Mouse (Mus musculus): ENCODE measurements around the gene Cldn9.

The Cldn9 gene

DNA sequence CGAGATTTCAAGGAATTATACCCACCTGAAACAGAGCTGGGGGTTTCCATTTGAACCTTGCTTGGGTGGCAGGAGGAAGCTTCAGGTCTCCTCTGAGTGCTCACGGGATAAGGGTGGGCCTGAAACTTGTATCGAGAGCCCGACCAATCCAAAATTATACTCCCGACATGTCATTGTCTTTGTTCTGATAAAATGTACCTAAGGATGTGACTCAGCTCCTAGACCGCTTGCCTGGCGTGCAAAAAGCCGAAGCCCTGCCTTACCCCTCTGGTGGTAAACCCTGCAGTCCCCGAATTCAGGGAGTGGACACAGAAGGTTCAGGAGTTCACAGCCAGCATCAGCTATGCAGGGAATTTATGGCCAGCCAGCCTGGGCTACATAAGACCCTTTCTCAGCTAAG lies 3.5 kb downstream of the Cldn9 start:
- no peak for DNase-seq (ENCODE audit: low spot score)

GRCm38 (mm10) chr17:23679127-23679835 lies 4.5 kb downstream of the Cldn9 start, which contains the start of gene Cldn6:
Gene Cldn6, plus strand, starts transcription at chr17:23679249.
- no peak for DNase-seq (ENCODE audit: low spot score)

GRCm38 (mm10) chr17:23677236-23677679 lies 6.6 kb downstream of the Cldn9 start, which contains the start of gene Tnfrsf12a:
Gene Tnfrsf12a, minus strand, starts transcription at chr17:23677468.
- peak; percentile 85 for DNase-seq (ENCODE audit: low spot score)

DNA sequence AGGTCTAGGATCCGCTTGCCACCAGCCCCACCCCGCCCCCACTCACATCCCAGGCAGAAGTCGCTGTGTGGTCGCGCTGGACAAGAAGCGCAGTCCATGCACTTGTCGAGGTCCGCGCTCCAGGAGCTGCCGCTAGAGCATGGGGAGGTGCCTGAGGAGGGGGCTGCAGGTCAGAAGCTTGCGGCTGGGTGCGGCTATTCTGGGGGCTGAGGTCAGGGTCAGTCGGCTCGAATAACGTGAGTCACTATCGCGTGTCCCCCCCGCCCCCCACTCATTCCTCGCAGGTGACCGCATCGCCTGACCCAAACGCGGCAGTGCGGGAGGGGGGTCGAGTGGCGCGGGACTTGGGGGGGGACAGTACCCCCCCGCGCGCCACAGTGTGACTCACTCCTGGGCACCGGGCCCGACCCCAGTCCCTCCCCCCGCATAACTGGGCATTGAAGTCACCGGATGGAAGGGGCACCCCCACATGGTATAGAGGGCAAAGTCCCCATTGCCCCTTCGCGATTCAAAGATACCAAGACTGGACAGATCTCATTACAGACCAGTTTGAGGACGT lies 7.3 kb downstream of the Cldn9 start:
- peak; percentile 40 for DNase-seq (ENCODE audit: low spot score)

- peak; percentile 46 for DNase-seq (ENCODE audit: low spot score)
These were observed 8.1 kb downstream of the Cldn9 start for GRCm38 (mm10) chr17:23675564-23676281.

DNA sequence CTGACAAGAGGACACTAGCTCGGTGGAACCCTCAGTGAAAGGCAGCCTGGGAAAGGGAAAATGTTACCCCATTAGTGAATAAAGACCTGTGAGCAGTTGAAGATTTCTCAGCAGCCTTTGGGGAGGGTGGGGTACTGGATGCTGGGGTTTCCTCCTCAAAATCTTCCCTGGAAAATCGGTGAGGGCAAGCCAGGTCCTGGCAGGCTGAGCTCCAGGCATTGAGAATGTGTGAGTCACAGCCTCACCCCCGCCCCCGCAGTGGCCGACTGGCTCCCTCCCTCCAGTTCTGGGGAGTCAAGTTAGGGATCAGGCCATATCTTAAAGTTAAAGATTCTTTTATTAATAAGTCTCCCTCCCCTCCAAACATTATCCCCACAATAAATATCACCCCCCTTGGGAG lies 8.7 kb downstream of the Cldn9 start:
- DNase-seq (ENCODE audit: low spot score), result peak; percentile 57

DNA sequence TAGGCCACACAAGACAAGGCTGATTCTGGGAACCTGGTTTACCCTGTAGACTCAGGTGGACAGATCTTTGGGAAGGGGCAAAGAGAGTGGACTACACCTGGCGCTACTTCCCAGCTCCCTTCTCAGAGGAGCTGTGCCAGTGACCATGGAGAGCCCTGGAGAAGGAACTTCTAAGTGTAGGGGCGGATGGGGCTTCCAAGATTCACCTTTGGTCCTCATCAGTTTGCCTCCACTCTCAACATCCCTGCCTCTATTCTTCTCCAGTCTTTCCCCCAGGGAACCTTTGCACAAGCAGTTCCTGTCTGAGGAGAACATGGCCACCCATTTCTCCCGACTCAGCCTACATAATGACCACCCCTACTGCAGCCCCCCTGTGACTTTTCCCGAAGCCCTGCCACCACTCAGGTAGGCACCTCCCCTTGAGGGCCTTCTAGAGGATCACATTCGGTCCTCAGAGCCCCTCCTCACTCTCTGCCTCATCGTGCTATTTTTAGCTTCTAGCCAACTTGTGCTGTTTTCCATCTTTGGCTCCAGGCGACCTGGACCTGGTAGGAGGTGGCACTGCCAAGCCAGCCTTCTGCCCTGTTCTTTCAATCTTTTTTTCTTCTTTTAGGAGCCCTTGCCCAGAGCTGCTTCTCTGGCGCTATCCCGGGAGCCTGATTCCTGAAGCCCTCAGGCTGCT lies 9.4 kb downstream of the Cldn9 start:
- no peak for DNase-seq (ENCODE audit: low spot score)

GRCm38 (mm10) chr17:23673424-23674073 lies 10.3 kb downstream of the Cldn9 start, which contains the start of the genes Hcfc1r1 and Thoc6:
Gene Hcfc1r1, plus strand, starts transcription at chr17:23673596.
Gene Thoc6, minus strand, starts transcription at chr17:23673882.
- DNase-seq (ENCODE audit: low spot score), result peak; percentile 91

DNA sequence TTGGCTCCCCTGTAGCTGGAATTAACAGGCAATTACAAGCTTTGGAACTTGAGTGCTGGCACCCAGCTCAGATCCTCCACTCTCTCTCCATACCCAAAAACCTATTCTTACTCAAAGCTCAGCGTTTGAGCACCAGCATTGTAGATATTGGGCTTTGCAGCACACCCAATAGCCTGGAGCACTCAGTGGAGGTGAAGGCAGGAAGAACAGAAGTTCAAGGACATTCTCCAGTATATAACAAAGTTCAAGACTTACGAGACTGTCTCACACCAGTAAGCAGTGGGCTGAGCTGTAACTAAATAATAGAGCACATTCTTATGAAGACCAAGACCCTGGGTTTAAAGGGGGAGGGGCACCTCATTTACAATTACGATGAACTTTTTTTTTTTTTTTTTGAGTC lies 11.1 kb downstream of the Cldn9 start:
- DNase-seq (ENCODE audit: low spot score), result no peak

DNA sequence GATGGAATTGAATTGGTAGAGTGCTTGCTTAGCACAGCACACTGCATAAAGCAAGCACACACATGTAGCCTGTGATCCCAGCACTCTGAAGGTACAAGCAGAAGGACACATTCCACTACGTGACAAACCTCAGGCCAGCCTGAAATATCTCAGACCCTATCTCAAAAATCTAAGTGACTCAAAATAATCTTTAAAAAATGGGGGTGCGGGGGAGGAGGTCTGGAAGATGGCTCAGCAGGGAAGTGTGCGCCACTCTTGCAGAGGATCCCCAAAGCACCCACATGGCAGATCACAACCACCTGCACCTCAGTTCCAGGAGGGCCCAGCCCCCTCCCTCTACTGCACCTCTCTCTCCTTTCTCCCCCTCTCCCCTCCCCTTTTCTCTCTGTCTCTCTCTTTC lies 12.3 kb downstream of the Cldn9 start:
- no peak for DNase-seq (ENCODE audit: low spot score)

GRCm38 (mm10) chr17:23670516-23671074 lies 13.2 kb downstream of the Cldn9 start:
- no peak for DNase-seq (ENCODE audit: low spot score)

GRCm38 (mm10) chr17:23665511-23665910 lies 18.3 kb downstream of the Cldn9 start:
- DNase-seq (ENCODE audit: low spot score), result no peak

GRCm38 (mm10) chr17:23664556-23665021 lies 19.2 kb downstream of the Cldn9 start:
- no peak for DNase-seq (ENCODE audit: low spot score)

DNA sequence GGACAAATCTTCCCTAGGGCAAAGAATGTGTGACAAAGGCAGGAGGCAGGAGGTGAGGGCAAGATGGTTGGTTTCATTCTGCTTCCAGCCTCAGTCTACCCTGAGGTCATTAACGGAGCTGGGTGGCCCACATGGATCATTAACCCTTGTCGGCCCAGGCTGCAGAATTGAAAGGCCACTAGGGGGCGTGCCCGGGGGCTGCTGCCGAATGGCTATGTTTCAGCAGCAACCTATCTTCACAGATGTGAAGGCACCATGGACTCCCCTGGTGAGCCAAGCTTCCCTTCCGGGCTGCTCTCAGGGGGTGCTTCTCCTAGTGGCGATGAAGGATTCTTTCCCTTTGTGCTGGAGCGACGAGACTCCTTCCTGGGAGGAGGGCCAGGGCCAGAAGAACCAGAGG lies 22.3 kb downstream of the Cldn9 start:
- DNase-seq (ENCODE audit: low spot score), result no peak

GRCm38 (mm10) chr17:23660876-23661200 lies 23.0 kb downstream of the Cldn9 start:
- no peak for DNase-seq (ENCODE audit: low spot score)

GRCm38 (mm10) chr17:23660117-23660875 lies 23.5 kb downstream of the Cldn9 start, which contains the start of gene Bicdl2:
Gene Bicdl2, plus strand, starts transcription at chr17:23660506.
- peak; percentile 55 for DNase-seq (ENCODE audit: low spot score)

- no peak for DNase-seq (ENCODE audit: low spot score)
These were observed 25.4 kb downstream of the Cldn9 start for GRCm38 (mm10) chr17:23658450-23658849.

GRCm38 (mm10) chr17:23654410-23654809 lies 29.4 kb downstream of the Cldn9 start:
- no peak for DNase-seq (ENCODE audit: low spot score)

DNA sequence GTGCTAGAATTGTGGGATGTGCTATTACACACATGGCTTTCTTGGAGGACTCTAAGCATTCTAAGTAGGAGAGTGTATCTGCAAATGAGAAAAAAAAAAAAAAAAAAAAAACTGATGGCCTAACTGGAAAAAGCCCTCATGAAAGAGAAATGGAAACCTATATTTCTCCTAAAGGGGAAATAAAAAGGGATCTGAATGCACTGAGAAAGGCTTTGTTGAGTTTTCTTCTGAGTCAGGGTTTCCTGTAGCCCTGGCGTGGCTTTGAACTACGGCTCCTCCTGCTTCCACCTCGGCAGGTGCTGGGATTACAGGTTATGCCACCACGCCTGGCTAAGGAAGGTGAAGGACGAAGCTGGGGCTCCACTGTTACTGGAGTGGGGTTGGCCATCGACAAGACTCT lies 29.8 kb downstream of the Cldn9 start:
- no peak for DNase-seq (ENCODE audit: low spot score)

DNA sequence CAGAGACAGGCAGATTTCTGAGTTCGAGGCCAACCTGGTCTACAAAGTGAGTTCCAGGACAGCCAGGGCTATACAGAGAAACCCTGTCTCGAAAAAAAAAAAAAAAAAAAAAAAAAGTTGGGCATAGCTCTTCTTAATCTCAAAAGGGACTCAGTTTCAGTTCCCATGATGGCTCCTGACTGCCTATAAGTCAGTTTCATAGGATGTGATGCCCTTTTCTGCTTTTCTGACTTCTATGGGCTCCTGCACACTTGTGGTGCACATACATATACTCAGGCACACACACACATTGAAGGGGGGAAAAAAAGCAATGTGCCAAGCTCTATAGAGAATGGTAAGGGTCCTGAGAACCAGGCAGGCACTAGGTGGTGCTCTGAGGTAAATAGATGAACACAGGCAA lies 30.5 kb downstream of the Cldn9 start:
- no peak for DNase-seq (ENCODE audit: low spot score)

- no peak for DNase-seq (ENCODE audit: low spot score)
These were observed 32.5 kb downstream of the Cldn9 start for GRCm38 (mm10) chr17:23651363-23651762.

Measured in ovary, postnatal 36 days (tissue).